Mouse (Mus musculus) bone marrow macrophage, adult 2 months (primary cell): ENCODE data around the gene Chchd6. TPM values are rescaled to one million over a fixed set of nuclear protein-coding genes. Genes with fewer than 3 reads are reported as not detected.

ENCODE experiments used
- H3K27ac ChIP-seq: 2 replicates; pipeline ENCODE4 v1.5.1; 2012; ENCODE audit warnings: low read depth, low read length; ENCODE audit not compliant: insufficient read depth
- H3K4me1 ChIP-seq: 2 replicates; pipeline ENCODE4 v1.6.1; 2012; ENCODE audit warnings: low read length; ENCODE audit not compliant: control insufficient read depth, insufficient read depth
- H3K4me3 ChIP-seq: 2 replicates; pipeline ENCODE4 v1.5.1; 2012; ENCODE audit warnings: mild to moderate bottlenecking, low read length, moderate library complexity; ENCODE audit not compliant: insufficient read depth
- CTCF ChIP-seq: IDR thresholded peaks from 2 replicates; pipeline ENCODE4 v1.5.1; 2012; ENCODE audit warnings: low read depth, mild to moderate bottlenecking, low read length, moderate library complexity
- POLR2A ChIP-seq: IDR thresholded peaks from 2 replicates; pipeline ENCODE4 v1.6.1; 2012; ENCODE audit warnings: mild to moderate bottlenecking, low read depth, low read length, borderline replicate concordance
- polyA plus RNA-seq: library from polyadenylated mRNA; stranded (reverse); fragments of >200 nt; gene quantifications from 2 replicates; pipeline ENCODE4 v1.2.4, GENCODE M21; 2012; ENCODE audit not compliant: missing spikeins, insufficient read depth, insufficient read length

Gene Chchd6
- polyA plus RNA-seq, 1 experiment = 6.9 TPM

DNA sequence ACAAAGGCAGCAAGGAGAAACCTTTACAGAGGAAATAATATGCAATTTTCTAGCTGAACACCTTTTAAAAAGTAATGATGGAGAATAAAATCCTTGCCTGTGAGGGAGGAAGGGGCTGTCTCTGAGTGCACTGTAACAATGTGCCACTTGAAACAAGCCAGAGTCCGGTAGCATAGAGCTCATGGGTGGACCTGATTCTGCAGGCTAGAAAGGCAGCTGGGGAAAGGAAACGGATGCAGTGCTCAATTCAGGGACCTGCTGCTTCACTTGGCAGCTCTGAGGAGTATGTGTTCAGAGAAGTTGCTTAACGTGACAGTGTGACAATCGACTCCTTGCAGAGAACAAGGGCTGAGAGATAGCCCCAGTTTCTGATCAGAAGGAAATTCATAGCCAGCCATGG lies 109.4 kb downstream of the Chchd6 start:
- Histone ChIP-seq H3K27ac (no peak overlapping the region), H3K4me3 (no peak overlapping the region), H3K4me1 (peaks cover 9% of the 10 kb centered on the region)
- no peak for TF ChIP-seq POLR2A
- no peak for TF ChIP-seq CTCF

GRCm38 (mm10) chr6:89481192-89481591 lies 114.3 kb downstream of the Chchd6 start:
- TF ChIP-seq CTCF (no peak), POLR2A (no peak)
- peaks cover 7% of the 10 kb centered on the region for H3K4me1 ChIP-seq
- H3K4me3 ChIP-seq = no peak overlapping the region
- no peak overlapping the region for H3K27ac ChIP-seq

DNA sequence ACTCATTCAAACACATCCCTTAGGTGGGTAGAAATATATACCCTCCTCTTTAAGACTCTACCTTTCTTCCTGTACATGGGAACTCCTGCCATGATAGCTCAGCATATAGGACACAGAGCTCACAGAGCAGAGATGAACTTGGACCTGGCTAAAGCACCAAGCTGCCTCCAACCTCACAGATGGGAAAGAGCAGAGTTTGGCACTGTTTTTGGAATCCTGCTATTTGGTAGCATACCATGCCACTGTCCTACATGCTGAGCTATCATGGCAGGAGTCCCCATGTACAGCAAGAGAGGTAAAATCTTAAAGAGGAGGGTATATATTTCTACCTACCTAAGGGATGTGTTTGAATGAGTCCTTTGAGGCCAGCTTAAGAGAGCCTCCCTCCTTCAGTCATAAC lies 127.5 kb downstream of the Chchd6 start:
- no peak for TF ChIP-seq CTCF
- no peak for TF ChIP-seq POLR2A
- Histone ChIP-seq H3K27ac (no peak overlapping the region), H3K4me3 (no peak overlapping the region), H3K4me1 (peaks cover 13% of the 10 kb centered on the region)

GRCm38 (mm10) chr6:89467290-89467689 lies 128.2 kb downstream of the Chchd6 start:
- Histone ChIP-seq H3K27ac (no peak overlapping the region), H3K4me1 (peaks cover 19% of the 10 kb centered on the region), H3K4me3 (no peak overlapping the region)
- TF ChIP-seq CTCF (no peak), POLR2A (no peak)

DNA sequence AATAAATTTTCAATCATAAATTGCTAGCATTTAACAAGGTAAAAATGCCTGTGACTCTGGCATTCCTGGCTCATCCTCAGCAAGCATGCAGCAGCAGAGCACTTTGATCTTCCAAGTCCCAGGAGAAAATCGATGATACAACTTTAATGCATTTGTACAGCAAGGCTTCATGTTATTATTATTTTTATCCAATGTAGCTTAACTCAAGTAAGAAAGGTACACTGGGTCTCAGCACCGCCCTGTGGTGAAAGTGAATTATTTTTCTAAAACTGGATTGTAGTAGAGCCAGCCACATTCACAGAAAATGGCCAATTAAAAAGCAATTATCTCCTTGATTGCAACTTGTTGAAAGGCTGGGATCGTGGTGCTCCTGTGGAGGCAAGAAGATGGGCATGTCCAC lies 128.6 kb downstream of the Chchd6 start:
- peaks cover 20% of the 10 kb centered on the region for H3K4me1 ChIP-seq
- no peak overlapping the region for H3K4me3 ChIP-seq
- no peak overlapping the region for H3K27ac ChIP-seq
- TF ChIP-seq POLR2A (no peak), CTCF (no peak)

DNA sequence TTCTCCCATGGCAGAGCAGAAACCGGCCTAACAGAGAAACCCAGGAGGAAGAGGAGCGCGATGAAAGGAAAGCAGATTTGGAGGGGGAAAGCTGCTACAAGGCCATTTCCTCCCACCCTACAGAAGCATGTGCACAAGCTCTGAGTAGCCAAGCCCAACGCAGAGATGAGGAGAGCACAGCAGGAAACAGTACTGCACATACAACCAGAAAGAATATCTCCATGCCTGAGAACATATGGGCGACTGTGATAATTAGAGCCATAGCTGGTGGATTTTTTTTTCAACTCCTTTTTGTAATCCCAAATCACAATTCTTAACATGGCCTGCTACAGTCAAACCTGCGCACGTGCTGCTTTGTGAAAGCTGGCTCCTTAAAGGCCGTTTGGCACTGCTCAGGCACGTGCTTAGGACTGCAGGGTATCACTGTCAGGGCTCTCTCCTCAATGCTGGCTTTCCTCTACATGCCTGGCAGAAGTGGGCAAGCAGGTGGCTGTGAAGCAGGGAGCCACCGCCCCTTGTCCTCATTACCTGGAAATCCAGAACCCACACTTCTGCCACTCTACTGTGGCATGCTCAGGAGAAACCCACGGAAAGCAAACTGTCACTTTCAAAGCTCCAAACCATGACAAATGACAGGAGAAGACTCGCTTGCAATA lies 129.3 kb downstream of the Chchd6 start:
- TF ChIP-seq CTCF (no peak), POLR2A (no peak)
- Histone ChIP-seq H3K27ac (no peak overlapping the region), H3K4me1 (peaks cover 26% of the 10 kb centered on the region), H3K4me3 (no peak overlapping the region)

- Histone ChIP-seq H3K4me1 (peaks cover 28% of the 10 kb centered on the region), H3K4me3 (no peak overlapping the region), H3K27ac (peak overlapping the region; percentile 56)
- TF ChIP-seq CTCF (no peak), POLR2A (no peak)
These were observed 133.2 kb downstream of the Chchd6 start for GRCm38 (mm10) chr6:89462223-89462760.

DNA sequence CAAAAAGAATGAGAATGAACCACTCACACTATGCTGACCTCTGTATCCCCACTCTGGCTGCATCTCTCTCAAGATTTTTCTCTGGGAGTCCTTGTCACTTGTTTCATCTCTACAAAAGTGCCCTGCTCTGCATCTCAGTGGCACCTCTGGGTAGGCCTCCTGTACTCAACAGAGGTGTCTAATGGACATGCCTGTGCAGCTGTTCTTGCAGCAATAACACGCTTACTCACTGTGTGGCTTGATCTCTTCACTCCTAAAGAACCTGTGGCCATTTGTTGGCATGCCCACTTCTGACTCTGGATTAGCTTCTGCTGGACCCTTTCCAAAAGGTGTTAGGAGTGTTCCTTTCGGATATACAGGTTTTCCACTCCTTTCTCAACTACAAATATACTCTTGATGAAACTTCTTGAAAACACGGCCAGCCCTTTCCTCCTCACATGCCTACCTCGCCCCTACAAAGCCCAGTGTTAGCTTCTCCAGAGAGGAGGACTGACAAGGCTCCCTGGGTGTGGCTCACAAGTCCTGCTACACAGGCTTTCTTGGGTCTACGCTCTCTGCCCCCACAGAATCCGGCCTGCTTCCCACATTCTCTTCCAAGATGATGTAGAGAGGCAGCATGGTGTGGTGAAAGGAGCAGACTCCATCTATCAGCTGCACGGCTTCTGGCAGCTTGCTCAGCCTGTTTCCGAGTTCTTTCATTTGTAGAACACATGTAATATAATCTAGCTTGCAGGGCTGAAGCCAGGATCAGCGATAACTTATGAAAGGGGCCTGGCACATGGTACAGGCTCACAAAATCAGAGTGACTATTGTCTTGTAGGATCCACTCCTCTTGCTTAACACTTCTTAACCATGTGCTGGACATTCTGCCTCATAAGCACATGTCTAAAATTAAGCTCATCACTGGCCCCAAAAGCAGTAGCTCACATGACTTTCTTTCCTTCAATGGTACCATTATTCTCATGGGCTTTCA lies 133.9 kb downstream of the Chchd6 start:
- TF ChIP-seq POLR2A (no peak), CTCF (no peak)
- no peak overlapping the region for H3K4me3 ChIP-seq
- peak overlapping the region; percentile 56 for H3K27ac ChIP-seq
- H3K4me1 ChIP-seq = peaks cover 34% of the 10 kb centered on the region

DNA sequence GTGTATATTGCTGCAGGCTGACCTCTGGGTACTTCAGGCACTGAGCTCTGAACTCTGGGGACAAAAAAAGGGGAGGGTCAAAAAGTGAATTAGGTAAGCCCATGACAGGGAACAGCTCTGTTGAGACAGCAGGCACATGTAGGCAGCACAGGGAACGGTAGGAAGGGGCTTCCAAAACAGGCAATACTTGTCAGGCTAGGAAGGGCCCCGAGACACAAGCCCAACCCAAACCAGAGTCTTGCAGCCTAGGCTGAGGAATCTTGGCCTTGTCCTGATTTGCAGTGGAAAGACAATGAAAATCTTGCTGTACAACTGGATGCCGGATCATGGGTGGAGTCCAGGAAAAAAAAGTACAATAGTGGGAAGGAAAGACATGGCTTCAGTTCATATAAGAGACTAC lies 135.8 kb downstream of the Chchd6 start:
- Histone ChIP-seq H3K4me3 (no peak overlapping the region), H3K27ac (no peak overlapping the region), H3K4me1 (peaks cover 48% of the 10 kb centered on the region)
- no peak for TF ChIP-seq CTCF
- no peak for TF ChIP-seq POLR2A

GRCm38 (mm10) chr6:89457601-89458000 lies 137.9 kb downstream of the Chchd6 start:
- H3K4me3 ChIP-seq = no peak overlapping the region
- H3K27ac ChIP-seq = no peak overlapping the region
- peaks cover 54% of the 10 kb centered on the region for H3K4me1 ChIP-seq
- no peak for TF ChIP-seq CTCF
- TF ChIP-seq POLR2A = no peak
